Mouse (Mus musculus): Measurements from ENCODE around the gene Robo4.

- TF ChIP-seq CTCF (IDR thresholded peaks at IDR 0.05) = no peak
- TF ChIP-seq POLR2A (IDR thresholded peaks at IDR 0.05; ENCODE audit: insufficient read depth, low read depth, low read length) = no peak
These were observed 42.1 kb upstream of the Robo4 start for GRCm38 (mm10) chr9:37359331-37360220.

Measured in heart, adult 2 months (tissue).